Mouse (Mus musculus): ENCODE measurements around the gene Fstl4. TPM values are rescaled to one million over a fixed set of nuclear protein-coding genes. Genes with fewer than 3 reads are reported as not detected.

Fstl4 gene
- polyA plus RNA-seq, 1 experiment: 0.18 TPM

- Histone ChIP-seq H3K27me3 (ENCODE audit: control insufficient read depth, insufficient read depth, low read length) (no peaks in the 10 kb centered on the region), H3K36me3 (ENCODE audit: control insufficient read depth, insufficient read depth, low read length) (no peaks in the 10 kb centered on the region), H3K4me3 (ENCODE audit: control insufficient read depth, insufficient read depth, low read length) (no peak overlapping the region), H3K4me1 (replicated peaks; ENCODE audit: control insufficient read depth, insufficient read depth, low read length) (peaks cover 52% of the 10 kb centered on the region), H3K27ac (ENCODE audit: control insufficient read depth, insufficient read depth, low read length) (no peak overlapping the region)
- DNase-seq: no peak
- WGBS: 97% methylated on average over 11 of the region's 11 CpGs
- TF ChIP-seq POLR2A (IDR thresholded peaks at IDR 0.05; ENCODE audit: control insufficient read depth, extremely low read depth, insufficient read depth, low read length, poor library complexity) (no peak), CTCF (IDR thresholded peaks at IDR 0.05; ENCODE audit: borderline replicate concordance, control insufficient read depth, extremely low read depth, insufficient read depth, low read length, poor library complexity) (no peak)
These were observed 354.0 kb downstream of the Fstl4 start for GRCm38 (mm10) chr11:53118226-53118965.

GRCm38 (mm10) chr11:53119966-53120365 is 355.5 kb downstream of the Fstl4 start:
- peaks cover 41% of the 10 kb centered on the region for H3K4me1 ChIP-seq (replicated peaks; ENCODE audit: control insufficient read depth, insufficient read depth, low read length)
- no peak overlapping the region for H3K4me3 ChIP-seq (ENCODE audit: control insufficient read depth, insufficient read depth, low read length)
- no peaks in the 10 kb centered on the region for H3K36me3 ChIP-seq (ENCODE audit: control insufficient read depth, insufficient read depth, low read length)
- DNase-seq: no peak
- no peak overlapping the region for H3K27ac ChIP-seq (ENCODE audit: control insufficient read depth, insufficient read depth, low read length)
- WGBS: 95% methylated on average over 5 of the region's 5 CpGs
- TF ChIP-seq POLR2A (IDR thresholded peaks at IDR 0.05; ENCODE audit: control insufficient read depth, extremely low read depth, insufficient read depth, low read length, poor library complexity): no peak
- TF ChIP-seq CTCF (IDR thresholded peaks at IDR 0.05; ENCODE audit: borderline replicate concordance, control insufficient read depth, extremely low read depth, insufficient read depth, low read length, poor library complexity): no peak
- no peaks in the 10 kb centered on the region for H3K27me3 ChIP-seq (ENCODE audit: control insufficient read depth, insufficient read depth, low read length)

- DNase-seq: no peak
- no peaks in the 10 kb centered on the region for H3K27me3 ChIP-seq (ENCODE audit: control insufficient read depth, insufficient read depth, low read length)
- H3K27ac ChIP-seq (ENCODE audit: control insufficient read depth, insufficient read depth, low read length): no peak overlapping the region
- H3K36me3 ChIP-seq (ENCODE audit: control insufficient read depth, insufficient read depth, low read length): no peaks in the 10 kb centered on the region
- H3K4me1 ChIP-seq (replicated peaks; ENCODE audit: control insufficient read depth, insufficient read depth, low read length): peaks cover 33% of the 10 kb centered on the region
- H3K4me3 ChIP-seq (ENCODE audit: control insufficient read depth, insufficient read depth, low read length): no peak overlapping the region
- TF ChIP-seq CTCF (IDR thresholded peaks at IDR 0.05; ENCODE audit: borderline replicate concordance, control insufficient read depth, extremely low read depth, insufficient read depth, low read length, poor library complexity) (no peak), POLR2A (IDR thresholded peaks at IDR 0.05; ENCODE audit: control insufficient read depth, extremely low read depth, insufficient read depth, low read length, poor library complexity) (no peak)
- 94% methylated on average over 1 of the region's 1 CpGs for WGBS
These were observed 356.8 kb downstream of the Fstl4 start for GRCm38 (mm10) chr11:53121208-53121607.

GRCm38 (mm10) chr11:53124799-53125198 is 360.4 kb downstream of the Fstl4 start:
- Histone ChIP-seq H3K4me3 (ENCODE audit: control insufficient read depth, insufficient read depth, low read length) (no peak overlapping the region), H3K4me1 (replicated peaks; ENCODE audit: control insufficient read depth, insufficient read depth, low read length) (peaks cover 20% of the 10 kb centered on the region), H3K36me3 (ENCODE audit: control insufficient read depth, insufficient read depth, low read length) (no peaks in the 10 kb centered on the region), H3K27me3 (ENCODE audit: control insufficient read depth, insufficient read depth, low read length) (no peaks in the 10 kb centered on the region), H3K27ac (ENCODE audit: control insufficient read depth, insufficient read depth, low read length) (no peak overlapping the region)
- no peak for TF ChIP-seq POLR2A (IDR thresholded peaks at IDR 0.05; ENCODE audit: control insufficient read depth, extremely low read depth, insufficient read depth, low read length, poor library complexity)
- no peak for TF ChIP-seq CTCF (IDR thresholded peaks at IDR 0.05; ENCODE audit: borderline replicate concordance, control insufficient read depth, extremely low read depth, insufficient read depth, low read length, poor library complexity)
- 94% methylated on average over 2 of the region's 2 CpGs for WGBS
- no peak for DNase-seq

- H3K4me3 ChIP-seq (ENCODE audit: control insufficient read depth, insufficient read depth, low read length): no peak overlapping the region
- peaks cover 28% of the 10 kb centered on the region for H3K4me1 ChIP-seq (replicated peaks; ENCODE audit: control insufficient read depth, insufficient read depth, low read length)
- H3K36me3 ChIP-seq (ENCODE audit: control insufficient read depth, insufficient read depth, low read length): no peaks in the 10 kb centered on the region
- H3K27ac ChIP-seq (ENCODE audit: control insufficient read depth, insufficient read depth, low read length): no peak overlapping the region
- TF ChIP-seq CTCF (IDR thresholded peaks at IDR 0.05; ENCODE audit: borderline replicate concordance, control insufficient read depth, extremely low read depth, insufficient read depth, low read length, poor library complexity) (no peak), POLR2A (IDR thresholded peaks at IDR 0.05; ENCODE audit: control insufficient read depth, extremely low read depth, insufficient read depth, low read length, poor library complexity) (no peak)
- no peak for DNase-seq
- WGBS: 91% methylated on average over 6 of the region's 6 CpGs
- no peaks in the 10 kb centered on the region for H3K27me3 ChIP-seq (ENCODE audit: control insufficient read depth, insufficient read depth, low read length)
These were observed 362.2 kb downstream of the Fstl4 start for GRCm38 (mm10) chr11:53126660-53127059.

GRCm38 (mm10) chr11:53128661-53129060 is 364.2 kb downstream of the Fstl4 start:
- no peak for TF ChIP-seq POLR2A (IDR thresholded peaks at IDR 0.05; ENCODE audit: control insufficient read depth, extremely low read depth, insufficient read depth, low read length, poor library complexity)
- no peak for TF ChIP-seq CTCF (IDR thresholded peaks at IDR 0.05; ENCODE audit: borderline replicate concordance, control insufficient read depth, extremely low read depth, insufficient read depth, low read length, poor library complexity)
- Histone ChIP-seq H3K36me3 (ENCODE audit: control insufficient read depth, insufficient read depth, low read length) (no peaks in the 10 kb centered on the region), H3K27me3 (ENCODE audit: control insufficient read depth, insufficient read depth, low read length) (no peaks in the 10 kb centered on the region), H3K4me1 (replicated peaks; ENCODE audit: control insufficient read depth, insufficient read depth, low read length) (peaks cover 44% of the 10 kb centered on the region), H3K4me3 (ENCODE audit: control insufficient read depth, insufficient read depth, low read length) (no peak overlapping the region), H3K27ac (ENCODE audit: control insufficient read depth, insufficient read depth, low read length) (peak overlapping the region; percentile 97)
- 8% methylated on average over 2 of the region's 2 CpGs for WGBS
- DNase-seq: peak; percentile 65

All from thymus, adult 2 months (tissue).